Mouse (Mus musculus): ENCODE measurements at regions not wholly inside any gene's neighbourhood (a gene's known extent, or its start where the extent isn't known, plus 50 kb on each side); places are given as distances from the start of the nearest gene placed in this dataset.

DNA sequence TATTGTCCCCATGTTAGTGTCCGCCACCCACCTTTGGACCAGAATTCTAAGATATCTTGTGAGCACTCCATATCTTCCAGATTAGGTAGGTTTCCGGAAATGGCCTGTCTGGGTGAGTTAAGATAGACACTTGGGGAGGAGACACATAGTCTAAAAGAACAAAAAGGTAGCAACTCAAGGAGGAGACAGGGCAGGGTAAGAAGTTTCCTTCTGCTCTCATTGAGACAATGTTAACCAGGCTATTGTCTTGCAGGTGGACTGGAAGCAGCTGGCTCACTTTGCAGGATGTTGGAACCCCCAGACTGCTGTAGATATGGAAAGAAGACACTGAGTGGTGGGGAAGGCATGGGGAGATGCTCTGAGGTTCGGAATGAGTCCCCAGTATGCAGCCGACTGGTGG, 1291.5 kb upstream of the A1bg start:
- Histone ChIP-seq H3K4me3 (ENCODE audit: low read depth, low read length) (no peak overlapping the region), H3K27me3 (ENCODE audit: control insufficient read depth, insufficient read depth, low read length) (no peaks in the 10 kb centered on the region), H3K36me3 (ENCODE audit: control insufficient read depth, insufficient read depth, low read length) (no peaks in the 10 kb centered on the region), H3K4me1 (ENCODE audit: control insufficient read depth, insufficient read depth, insufficient read length, low read length) (peaks cover 4% of the 10 kb centered on the region), H3K27ac (ENCODE audit: insufficient read depth, low read depth, low read length) (no peak overlapping the region)
- TF ChIP-seq CTCF (IDR thresholded peaks at IDR 0.05; ENCODE audit: extremely low read depth, insufficient read length, insufficient replicate concordance, low read depth, low read length) (no peak), POLR2A (IDR thresholded peaks at IDR 0.05; ENCODE audit: low read depth, low read length) (no peak)
- 97% methylated on average over 4 of the region's 4 CpGs for WGBS

DNA sequence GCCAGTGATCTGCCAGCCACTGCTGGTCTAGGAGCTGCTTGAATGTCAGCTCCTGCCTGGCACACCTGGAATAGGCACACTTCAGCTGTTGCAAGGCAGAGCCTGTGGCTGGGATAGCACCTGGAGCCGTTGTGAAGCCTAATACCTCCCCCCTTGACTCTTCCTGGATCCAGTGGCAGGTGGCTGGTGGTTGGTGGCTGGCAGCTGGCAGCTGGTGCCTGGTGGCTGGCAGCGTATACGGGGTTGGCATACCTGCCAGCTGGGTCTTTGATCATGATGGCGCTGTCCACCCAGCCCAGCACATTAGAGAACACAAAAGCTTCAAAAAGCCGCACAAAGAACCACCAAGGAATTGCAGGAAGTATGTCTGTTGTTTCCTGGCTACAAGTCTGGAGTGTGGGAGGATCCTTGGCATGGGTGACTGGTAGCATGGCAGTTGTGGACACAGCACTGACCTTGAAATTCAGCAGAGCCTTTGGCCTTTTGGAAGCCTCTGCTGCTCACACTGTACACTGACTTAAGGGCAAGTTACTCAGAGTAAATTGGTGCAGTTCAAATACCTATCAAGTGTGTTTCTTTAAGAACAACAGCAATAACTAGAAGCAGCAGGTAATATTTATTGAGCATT, 1289.6 kb upstream of the A1bg start:
- Histone ChIP-seq H3K4me1 (ENCODE audit: control insufficient read depth, insufficient read depth, insufficient read length, low read length) (peaks cover 4% of the 10 kb centered on the region), H3K36me3 (ENCODE audit: control insufficient read depth, insufficient read depth, low read length) (no peaks in the 10 kb centered on the region), H3K4me3 (ENCODE audit: low read depth, low read length) (no peak overlapping the region), H3K27ac (ENCODE audit: insufficient read depth, low read depth, low read length) (no peak overlapping the region), H3K27me3 (ENCODE audit: control insufficient read depth, insufficient read depth, low read length) (no peaks in the 10 kb centered on the region)
- TF ChIP-seq POLR2A (IDR thresholded peaks at IDR 0.05; ENCODE audit: low read depth, low read length) (no peak), CTCF (IDR thresholded peaks at IDR 0.05; ENCODE audit: extremely low read depth, insufficient read length, insufficient replicate concordance, low read depth, low read length) (no peak)
- 33% methylated on average over 5 of the region's 5 CpGs for WGBS

DNA sequence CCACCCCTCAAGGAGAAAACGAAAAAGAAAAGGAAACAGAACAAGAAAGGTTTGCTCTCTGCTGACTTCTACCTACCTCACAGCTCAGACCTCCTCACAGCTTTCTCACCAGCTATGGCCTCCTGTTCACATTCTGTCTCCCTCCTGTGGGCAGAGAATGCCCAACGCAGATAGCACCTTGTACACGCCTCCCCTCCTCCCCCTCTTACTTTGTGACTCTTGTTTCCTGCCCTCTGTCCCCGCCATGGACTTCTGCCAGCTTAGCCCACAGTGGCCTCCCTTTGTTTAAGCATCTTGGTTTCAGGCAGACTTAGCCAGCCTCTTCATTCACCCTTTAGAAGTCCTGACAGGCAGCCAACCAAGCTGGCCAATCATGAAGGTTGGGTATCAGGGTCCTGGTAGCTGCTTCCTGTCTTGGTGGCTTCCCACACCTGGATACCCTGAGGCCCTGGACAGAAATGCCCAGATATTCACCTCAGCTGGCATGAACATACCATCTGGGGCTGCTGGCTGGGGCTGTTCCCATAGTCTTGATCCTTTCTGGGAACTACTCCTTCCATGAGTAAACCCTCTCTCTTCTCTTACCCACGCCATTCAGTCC, 1287.2 kb upstream of the A1bg start:
- WGBS = 44% methylated on average over 5 of the region's 5 CpGs
- TF ChIP-seq POLR2A (IDR thresholded peaks at IDR 0.05; ENCODE audit: low read depth, low read length) (no peak), CTCF (IDR thresholded peaks at IDR 0.05; ENCODE audit: extremely low read depth, insufficient read length, insufficient replicate concordance, low read depth, low read length) (no peak)
- H3K4me1 ChIP-seq (ENCODE audit: control insufficient read depth, insufficient read depth, insufficient read length, low read length) = peaks cover 6% of the 10 kb centered on the region

DNA sequence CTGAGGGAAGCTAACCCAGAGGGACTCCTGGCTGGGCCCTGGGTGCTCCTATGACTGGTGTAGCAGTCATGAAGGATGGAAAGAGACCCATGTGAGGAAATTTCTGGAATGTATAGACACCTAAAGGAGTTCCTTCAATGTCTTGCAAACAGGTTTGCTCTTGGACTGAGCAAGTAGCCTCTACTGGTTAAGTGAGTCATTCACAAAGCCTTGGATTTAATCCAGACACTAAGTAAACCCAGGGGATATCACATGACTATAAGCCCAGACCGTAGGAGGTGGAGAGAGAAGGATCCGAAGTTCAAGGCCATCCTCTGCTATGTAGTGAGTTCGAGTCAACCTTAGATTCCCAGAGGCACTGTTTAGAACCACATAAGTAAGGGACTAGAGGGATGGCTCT, 1286.5 kb upstream of the A1bg start:
- Histone ChIP-seq H3K27me3 (ENCODE audit: control insufficient read depth, insufficient read depth, low read length) (no peaks in the 10 kb centered on the region), H3K4me1 (ENCODE audit: control insufficient read depth, insufficient read depth, insufficient read length, low read length) (peaks cover 6% of the 10 kb centered on the region), H3K27ac (ENCODE audit: insufficient read depth, low read depth, low read length) (no peak overlapping the region), H3K36me3 (ENCODE audit: control insufficient read depth, insufficient read depth, low read length) (no peaks in the 10 kb centered on the region), H3K4me3 (ENCODE audit: low read depth, low read length) (no peak overlapping the region)
- TF ChIP-seq POLR2A (IDR thresholded peaks at IDR 0.05; ENCODE audit: low read depth, low read length) = no peak
- TF ChIP-seq CTCF (IDR thresholded peaks at IDR 0.05; ENCODE audit: extremely low read depth, insufficient read length, insufficient replicate concordance, low read depth, low read length) = no peak
- 37% methylated on average over 3 of the region's 3 CpGs for WGBS

More for the DNA sequence above, 1287.2 kb upstream of the A1bg start:
- Histone ChIP-seq H3K4me3 (ENCODE audit: low read depth, low read length) (no peak overlapping the region), H3K36me3 (ENCODE audit: control insufficient read depth, insufficient read depth, low read length) (no peaks in the 10 kb centered on the region), H3K27ac (ENCODE audit: insufficient read depth, low read depth, low read length) (no peak overlapping the region), H3K27me3 (ENCODE audit: control insufficient read depth, insufficient read depth, low read length) (no peaks in the 10 kb centered on the region)

DNA sequence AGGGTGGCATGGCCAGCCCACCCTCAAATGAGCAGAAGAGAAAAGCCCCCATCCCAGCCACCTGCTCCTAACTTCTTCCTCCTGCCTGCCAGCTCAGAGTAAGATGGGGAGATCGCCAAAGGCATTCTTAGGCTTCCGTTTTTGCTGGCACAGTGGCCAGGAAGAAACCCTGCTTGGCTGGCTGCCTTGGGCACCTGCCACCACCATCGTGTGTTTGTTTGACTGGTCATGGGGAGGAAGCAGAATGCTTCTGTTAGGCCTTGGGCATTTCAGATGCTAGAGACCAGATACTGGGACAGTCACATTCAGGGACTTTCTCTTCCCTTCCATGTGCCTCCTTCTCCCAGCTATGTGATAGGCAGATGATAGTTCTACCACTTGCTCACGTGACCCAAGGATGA, 1283.7 kb upstream of the A1bg start:
- no peak for TF ChIP-seq CTCF (IDR thresholded peaks at IDR 0.05; ENCODE audit: extremely low read depth, insufficient read length, insufficient replicate concordance, low read depth, low read length)
- TF ChIP-seq POLR2A (IDR thresholded peaks at IDR 0.05; ENCODE audit: low read depth, low read length) = no peak
- Histone ChIP-seq H3K4me1 (ENCODE audit: control insufficient read depth, insufficient read depth, insufficient read length, low read length) (peaks cover 6% of the 10 kb centered on the region; the same call in 1 of the 2 replicates), H3K27me3 (ENCODE audit: control insufficient read depth, insufficient read depth, low read length) (no peaks in the 10 kb centered on the region), H3K36me3 (ENCODE audit: control insufficient read depth, insufficient read depth, low read length) (no peaks in the 10 kb centered on the region), H3K27ac (ENCODE audit: insufficient read depth, low read depth, low read length) (no peak overlapping the region), H3K4me3 (ENCODE audit: low read depth, low read length) (no peak overlapping the region)
- 20% methylated on average over 4 of the region's 4 CpGs for WGBS

DNA sequence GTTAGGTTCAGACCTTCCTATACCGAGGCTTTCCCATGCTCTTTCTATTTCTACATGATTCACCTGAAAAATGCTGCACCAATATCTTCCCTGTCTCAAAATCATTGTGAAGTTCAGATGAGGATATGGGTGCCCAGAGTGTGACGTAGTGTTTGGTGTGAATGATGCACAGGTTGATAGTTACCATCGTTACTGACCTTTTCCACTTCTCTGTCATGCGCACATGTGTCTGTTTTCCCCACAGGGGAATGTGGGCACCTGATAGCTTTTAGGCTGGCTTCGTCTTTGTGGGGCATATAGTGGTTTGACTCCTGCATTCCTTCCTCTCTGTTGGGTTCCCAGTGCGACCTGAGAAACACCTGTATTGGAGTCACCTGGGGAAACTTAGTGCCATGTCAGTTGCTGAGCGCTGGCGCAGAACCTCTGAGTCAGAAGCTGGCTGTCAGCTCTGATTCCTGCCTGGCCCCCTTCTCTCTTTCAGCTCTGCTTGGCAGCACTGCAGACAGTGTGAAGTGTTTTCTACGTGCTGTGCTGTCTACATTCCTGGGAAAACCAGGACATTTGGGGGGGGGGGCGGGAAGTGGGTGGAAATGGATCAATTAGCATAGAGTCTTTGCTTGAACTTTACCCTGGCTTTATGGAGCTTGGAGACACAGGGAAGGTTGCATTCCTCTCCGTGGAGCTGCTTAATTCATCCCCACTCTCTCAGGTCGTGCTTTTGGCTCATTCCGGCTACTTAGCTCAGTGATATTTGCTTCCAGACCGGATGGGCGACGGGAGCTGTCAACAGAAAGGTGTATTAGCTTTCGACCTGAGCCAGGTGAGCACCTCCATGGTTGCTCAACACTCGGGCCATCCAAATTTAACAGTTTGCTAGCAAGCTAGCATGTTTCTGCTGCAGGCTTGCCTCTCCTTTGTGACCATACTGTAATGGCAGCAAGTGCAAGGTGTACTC, 1281.4 kb upstream of the A1bg start:
- no peaks in the 10 kb centered on the region for H3K36me3 ChIP-seq (ENCODE audit: control insufficient read depth, insufficient read depth, low read length)
- no peak overlapping the region for H3K4me3 ChIP-seq (ENCODE audit: low read depth, low read length)
- H3K27ac ChIP-seq (ENCODE audit: insufficient read depth, low read depth, low read length) = no peak overlapping the region
- TF ChIP-seq CTCF (IDR thresholded peaks at IDR 0.05; ENCODE audit: extremely low read depth, insufficient read length, insufficient replicate concordance, low read depth, low read length) (no peak), POLR2A (IDR thresholded peaks at IDR 0.05; ENCODE audit: low read depth, low read length) (no peak)
- H3K4me1 ChIP-seq (ENCODE audit: control insufficient read depth, insufficient read depth, insufficient read length, low read length) = peaks cover 6% of the 10 kb centered on the region; the same call in 1 of the 2 replicates
- WGBS = 42% methylated on average over 18 of the region's 18 CpGs
- no peaks in the 10 kb centered on the region for H3K27me3 ChIP-seq (ENCODE audit: control insufficient read depth, insufficient read depth, low read length)

Data from small intestine, adult 2 months (tissue).